Mouse (Mus musculus) kidney, postnatal 25 days (tissue): ENCODE measurements at regions not wholly inside any gene's neighbourhood (a gene's known extent, or its start where the extent isn't known, plus 50 kb on each side); places are given as distances from the start of the nearest gene placed in this dataset.
A peak's percentile ranks its signal among the peaks of the same experiment; 100 is the strongest.

Experiments
- DNase-seq, 2 experiments: peaks; one replicate each; pipeline ENCODE4 v3.0.0; 2021; ENCODE audit warnings: mixed read lengths in 2 of 2

DNA sequence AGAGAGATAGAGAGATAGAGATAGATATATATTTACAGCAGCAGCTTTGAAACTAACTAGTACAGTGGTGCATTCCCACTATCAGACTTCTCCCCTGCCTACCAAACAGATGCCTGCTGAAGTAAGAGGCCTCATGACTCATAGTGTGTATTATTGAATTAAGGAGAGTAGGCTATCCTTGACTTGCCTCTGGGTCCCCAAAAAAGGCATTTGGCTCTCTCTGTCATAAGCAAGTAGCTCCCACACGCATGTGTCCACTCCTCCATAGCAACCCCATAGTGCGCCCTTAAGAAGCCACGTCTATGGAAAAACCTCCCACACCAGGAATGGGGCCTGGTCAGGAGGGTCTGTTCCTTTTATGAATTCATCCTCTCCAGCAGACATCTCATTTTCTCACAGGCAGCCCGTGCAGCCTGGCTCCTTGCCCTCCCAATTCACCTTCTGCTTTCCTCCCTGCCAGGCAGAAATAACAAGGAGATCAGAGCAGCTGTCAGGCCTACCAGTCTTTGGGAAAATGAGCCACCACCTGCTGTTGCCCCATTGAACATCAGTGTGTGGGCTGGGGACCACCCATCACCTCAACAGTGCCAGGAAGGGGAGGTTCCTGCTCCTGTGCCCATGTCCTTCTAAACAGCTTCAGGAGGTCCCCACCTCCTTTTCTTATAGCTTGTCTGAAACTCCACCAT lies 208.5 kb upstream of the Mocs1 start:
- no peak for DNase-seq

DNA sequence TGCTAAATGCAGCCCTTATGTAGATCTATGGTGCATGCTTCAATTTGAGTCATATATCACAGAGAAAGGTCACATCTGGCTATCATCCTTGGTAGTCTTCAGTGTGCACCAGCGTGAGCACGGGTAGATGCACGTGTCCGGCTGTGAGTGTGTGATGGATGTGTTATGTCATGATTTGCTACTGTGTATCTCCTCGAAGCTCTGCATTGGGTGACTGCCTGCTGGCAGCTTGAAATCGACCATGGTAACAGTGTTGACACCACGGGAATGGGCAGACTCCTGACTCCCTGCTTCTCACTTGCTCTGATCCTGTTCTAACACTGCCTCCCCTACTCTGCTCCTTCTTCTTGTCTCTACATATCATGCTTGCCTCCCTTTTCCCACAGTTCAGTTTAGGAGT lies 204.9 kb upstream of the Mocs1 start:
- no peak for DNase-seq

GRCm38 (mm10) chr17:49223651-49224050 lies 204.5 kb upstream of the Mocs1 start:
- DNase-seq: peak in 1 of 2 experiments; percentile 36

- no peak for DNase-seq
Measured at GRCm38 (mm10) chr17:49225255-49226015, 202.7 kb upstream of the Mocs1 start.

DNA sequence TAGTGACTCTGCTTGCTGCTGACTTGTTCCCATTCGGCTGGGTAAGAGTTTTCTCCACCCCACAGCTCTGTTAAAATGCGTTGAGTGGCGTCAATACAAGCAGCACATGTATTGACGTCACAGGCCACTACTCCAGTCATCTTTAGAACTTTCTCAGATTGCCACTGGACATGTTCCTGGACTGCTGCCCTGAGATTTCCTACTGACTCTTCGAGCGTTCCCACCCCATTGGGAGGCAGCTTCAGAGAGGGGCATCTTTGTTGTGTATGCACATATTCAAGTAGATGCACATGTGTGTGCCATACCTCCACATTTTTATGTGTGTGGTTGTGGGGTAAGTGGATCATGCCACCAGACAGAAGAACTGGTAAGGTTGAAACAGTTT lies 202.2 kb upstream of the Mocs1 start:
- DNase-seq: no peak

DNA sequence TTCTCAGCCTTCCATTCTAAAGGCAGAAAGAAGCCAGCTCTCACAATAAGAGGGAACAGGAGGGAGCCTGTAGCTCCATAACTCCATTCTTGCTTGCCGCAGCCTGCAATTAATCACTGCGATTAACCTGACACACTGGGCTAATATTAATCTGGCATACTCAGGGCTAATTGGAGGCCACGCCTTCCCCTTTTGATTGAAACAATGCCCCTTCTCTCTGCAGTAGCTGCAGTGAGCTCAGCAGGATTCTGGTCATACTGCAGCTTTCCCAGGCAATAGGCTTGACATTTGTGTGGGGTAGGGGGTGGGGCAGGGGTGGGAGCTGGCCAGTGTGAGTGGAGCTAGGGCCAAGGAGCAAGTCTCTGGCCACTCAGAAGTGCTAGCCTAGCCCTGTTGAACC lies 196.9 kb upstream of the Mocs1 start:
- no peak for DNase-seq

DNA sequence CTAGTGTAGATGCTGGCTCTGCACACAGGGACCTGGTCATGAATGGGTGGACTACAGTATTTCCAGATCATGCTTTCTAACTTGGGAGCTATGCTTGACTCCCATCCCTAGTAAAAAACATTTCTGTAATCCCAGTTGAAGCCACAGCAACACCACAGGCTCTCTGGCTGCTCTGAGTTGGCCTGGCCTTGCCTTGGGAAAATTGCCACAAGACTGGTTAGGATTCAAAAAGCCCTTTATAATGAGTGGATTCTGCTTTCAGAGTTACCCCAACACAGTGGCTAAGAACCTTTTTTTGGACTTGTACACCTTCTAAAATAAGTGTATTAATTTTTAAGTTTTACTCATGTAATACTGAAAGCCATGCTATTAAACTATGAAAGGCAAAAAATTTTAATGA lies 188.1 kb upstream of the Mocs1 start:
- no peak for DNase-seq

DNA sequence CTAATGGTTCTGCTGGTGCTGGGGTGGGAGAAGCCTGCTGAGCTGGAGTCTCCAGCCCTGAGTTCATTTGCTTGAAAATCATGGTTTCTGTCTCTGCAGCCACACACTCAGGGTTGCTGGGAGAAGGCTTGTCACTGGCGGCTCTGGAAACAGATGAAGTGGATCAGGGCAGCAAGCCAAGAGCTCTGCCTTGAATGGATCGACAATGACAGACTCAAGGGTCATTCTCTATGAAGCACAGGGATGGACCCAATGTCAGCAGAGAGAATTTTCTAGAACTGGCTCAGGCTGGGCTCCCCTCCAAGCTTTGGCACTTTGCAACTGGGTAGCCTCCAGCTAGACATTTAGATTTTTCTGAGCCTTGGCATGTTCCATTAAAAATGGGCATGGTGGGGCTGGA lies 184.7 kb upstream of the Mocs1 start:
- peak; percentile 44 to 62 for DNase-seq

GRCm38 (mm10) chr17:49245013-49245412 lies 183.1 kb upstream of the Mocs1 start:
- no peak for DNase-seq

GRCm38 (mm10) chr17:49247215-49247614 lies 180.9 kb upstream of the Mocs1 start:
- peak in 1 of 2 experiments; percentile 12 for DNase-seq

DNA sequence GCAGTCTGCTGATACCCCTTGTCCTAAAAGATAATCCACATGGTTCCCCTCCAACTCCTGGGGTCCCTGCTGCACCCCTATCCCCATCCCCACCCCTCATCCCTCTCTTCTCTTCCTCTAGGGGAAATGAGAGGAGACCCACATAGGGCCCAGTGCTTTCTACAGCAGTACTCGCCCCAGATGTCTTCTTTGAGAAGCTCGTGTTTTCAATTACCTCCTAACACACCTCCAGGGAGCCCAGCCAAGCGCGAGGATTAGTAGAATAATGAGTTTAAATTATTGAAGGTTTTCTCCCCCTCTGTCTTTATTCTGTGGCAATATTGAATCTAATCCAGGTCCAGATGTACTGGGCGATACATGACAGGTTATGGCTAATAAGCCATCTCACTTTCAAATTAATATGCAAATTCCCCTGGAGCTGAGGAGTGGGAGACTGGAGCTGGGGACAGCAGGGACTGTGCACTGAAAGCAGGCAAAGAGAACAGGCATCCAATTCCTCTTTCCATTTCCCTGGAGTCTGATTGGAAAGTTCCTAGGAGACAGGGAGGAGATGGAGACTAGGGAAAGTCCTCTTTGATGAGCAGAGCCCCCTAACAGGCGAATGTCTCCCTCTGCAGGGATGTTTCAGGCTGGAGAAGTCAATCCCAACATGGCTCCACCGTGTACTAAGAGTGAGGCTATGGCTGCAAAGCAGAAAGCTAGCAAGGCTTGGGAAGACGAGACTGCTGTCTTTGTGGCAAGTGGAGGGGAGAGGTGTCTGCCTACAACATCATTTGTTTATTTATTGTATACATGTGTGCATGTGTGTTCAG lies 177.2 kb upstream of the Mocs1 start:
- no peak for DNase-seq

- no peak for DNase-seq
Measured at GRCm38 (mm10) chr17:49252271-49252670, 175.9 kb upstream of the Mocs1 start.

GRCm38 (mm10) chr17:49258496-49258895 lies 169.7 kb upstream of the Mocs1 start:
- no peak for DNase-seq

GRCm38 (mm10) chr17:49262394-49262793 lies 165.8 kb upstream of the Mocs1 start:
- DNase-seq: no peak

DNA sequence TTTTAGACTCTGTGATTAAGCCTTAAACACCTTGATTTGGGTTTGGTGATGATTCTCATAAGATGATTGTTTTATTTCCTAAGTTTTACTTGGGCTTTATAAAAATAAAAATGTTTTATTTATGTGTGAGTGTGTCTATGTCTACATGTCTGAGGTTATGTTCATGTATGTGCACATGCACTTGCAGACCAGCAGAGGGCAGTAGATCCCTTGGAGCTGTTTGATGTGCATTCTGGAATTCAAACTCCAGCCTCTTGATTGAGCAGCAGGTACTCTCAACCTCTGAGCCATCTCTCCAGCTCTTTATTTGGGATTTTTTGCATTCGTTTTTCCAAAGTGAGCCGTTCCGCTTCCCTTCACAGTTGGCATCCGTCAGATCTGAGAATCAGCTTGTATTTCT lies 161.8 kb upstream of the Mocs1 start:
- DNase-seq: no peak

DNA sequence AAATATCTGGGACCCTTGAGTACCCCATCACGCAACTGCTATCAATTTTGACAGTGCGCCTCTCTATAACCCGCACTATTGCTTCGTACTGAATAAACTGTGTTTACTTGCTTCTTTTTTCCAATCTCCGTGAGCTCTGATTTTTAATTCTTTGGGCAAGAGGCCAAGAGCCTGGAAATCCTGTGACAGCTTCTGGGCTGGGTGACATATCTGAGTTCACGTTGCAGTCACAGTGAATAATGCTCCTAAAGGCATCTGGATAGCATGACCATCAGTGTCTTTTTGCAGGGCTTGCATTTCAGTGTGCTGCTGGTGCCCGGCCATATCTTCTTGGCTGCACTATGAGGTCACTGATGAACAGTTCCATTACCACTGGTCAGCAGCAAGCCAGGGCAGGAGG lies 158.2 kb upstream of the Mocs1 start:
- no peak for DNase-seq

DNA sequence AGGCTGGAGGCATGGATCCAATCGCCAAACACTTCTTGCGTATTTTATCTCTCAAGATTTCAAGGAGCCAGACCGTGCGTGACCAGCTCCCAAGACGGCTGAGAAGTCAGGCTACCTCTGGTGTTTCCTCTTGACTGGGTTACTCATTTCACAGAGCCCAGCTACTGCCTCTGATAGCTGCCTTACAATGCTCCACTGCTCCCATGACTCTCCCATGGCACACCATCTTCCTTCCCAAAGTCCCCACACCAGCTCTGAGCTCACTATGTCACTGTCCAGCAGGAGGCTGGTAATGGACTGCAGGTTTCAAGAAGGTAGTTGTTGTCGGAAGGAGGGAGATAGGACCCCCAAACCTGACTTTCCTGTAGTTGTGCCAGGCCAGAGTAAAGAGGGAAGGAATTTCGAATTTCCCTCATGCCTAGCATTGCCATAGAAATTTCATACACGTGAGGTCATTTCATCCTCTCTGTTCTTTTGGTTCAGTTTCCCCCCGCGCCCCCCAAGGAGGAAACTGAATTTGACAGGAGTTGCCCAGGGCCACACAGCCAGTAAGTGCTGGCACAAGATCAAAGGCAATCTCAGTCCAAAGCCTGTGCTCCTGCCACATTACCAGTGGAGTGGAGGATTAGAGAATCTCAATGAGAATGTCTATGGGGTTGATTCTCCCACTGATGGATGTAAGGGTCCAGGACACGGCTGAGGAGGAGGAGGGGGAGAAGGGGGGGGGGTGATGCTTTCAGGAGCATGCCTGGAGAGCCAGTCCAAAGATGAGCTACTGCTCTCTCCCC lies 155.3 kb upstream of the Mocs1 start:
- DNase-seq: no peak

- no peak for DNase-seq
Measured at GRCm38 (mm10) chr17:49274936-49275335, 153.2 kb upstream of the Mocs1 start.

GRCm38 (mm10) chr17:49275421-49275820 lies 152.7 kb upstream of the Mocs1 start:
- no peak for DNase-seq

- DNase-seq: no peak
Measured at GRCm38 (mm10) chr17:49275916-49276315, 152.2 kb upstream of the Mocs1 start.

- DNase-seq: no peak
Measured at GRCm38 (mm10) chr17:49278541-49278940, 149.6 kb upstream of the Mocs1 start.

- no peak for DNase-seq
Measured at GRCm38 (mm10) chr17:49278973-49279727, 149.0 kb upstream of the Mocs1 start.
